Mouse (Mus musculus) neural tube, embryonic 10.5 days (tissue): ENCODE data around the gene Morf4l2.
"Not testable (repeated sequence)": the region's sequence is repeated elsewhere in the genome, so short reads cannot be mapped to it uniquely, and the experiment has no call there.

Source experiments
- DNase-seq: peaks from one replicate; pipeline ENCODE4 v3.0.0-alpha.2; 2017; ENCODE audit warnings: low spot score; ENCODE audit errors: extremely low spot score

The Morf4l2 gene

GRCm38 (mm10) chrX:136693196-136693595 is 50.3 kb downstream of the Morf4l2 start:
- no peak for DNase-seq

GRCm38 (mm10) chrX:136692294-136692675 is 51.2 kb downstream of the Morf4l2 start:
- DNase-seq: no peak

- not testable (repeated sequence) for DNase-seq
Measured at GRCm38 (mm10) chrX:136691606-136692293, 51.7 kb downstream of the Morf4l2 start.
